Mouse (Mus musculus): ENCODE results near the gene Ccdc148. TPM values are rescaled to one million over a fixed set of nuclear protein-coding genes. Genes with fewer than 3 reads are reported as not detected.

Gene Ccdc148
- polyA plus RNA-seq, 1 experiment: 0.06 TPM

- no peak overlapping the region for H3ac ChIP-seq (ENCODE audit: control insufficient read depth, insufficient read length)
- TF ChIP-seq REST (IDR thresholded peaks at IDR 0.05; ENCODE audit: insufficient read depth, insufficient read length): no peak
- no peak for TF ChIP-seq POLR2AphosphoS2 (IDR thresholded peaks at IDR 0.05; ENCODE audit: insufficient read length, low read depth)
- TF ChIP-seq CEBPB (IDR thresholded peaks at IDR 0.05; ENCODE audit: insufficient read depth, poor library complexity, severe bottlenecking): no peak
- no peak for TF ChIP-seq TCF3 (IDR thresholded peaks at IDR 0.05; ENCODE audit: insufficient read length, low read depth)
- TF ChIP-seq POLR2A (IDR thresholded peaks at IDR 0.05; ENCODE audit: insufficient read length, low read depth): no peak
- TF ChIP-seq USF1 (IDR thresholded peaks at IDR 0.05; ENCODE audit: low read depth): no peak
- no peak for TF ChIP-seq MYOD1 (IDR thresholded peaks at IDR 0.05; ENCODE audit: control insufficient read depth in 1 of 3, insufficient read length in 2 of 3, low read depth in 2 of 3)
- TF ChIP-seq E2F4 (IDR thresholded peaks at IDR 0.05; ENCODE audit: insufficient read depth): no peak
- TF ChIP-seq MAX (IDR thresholded peaks at IDR 0.05; ENCODE audit: low read depth): no peak
- TF ChIP-seq TCF12 (IDR thresholded peaks at IDR 0.05; ENCODE audit: insufficient read depth, poor library complexity, severe bottlenecking): no peak
- no peak for TF ChIP-seq SRF (IDR thresholded peaks at IDR 0.05; ENCODE audit: control insufficient read depth, insufficient read length, low read depth)
- TF ChIP-seq MYOG (IDR thresholded peaks at IDR 0.05; ENCODE audit: control insufficient read depth in 1 of 3, insufficient read depth in 1 of 3, insufficient read length in 2 of 3, low read depth in 2 of 3): no peak
- H3K4me3 ChIP-seq: no peak overlapping the region
- no peak overlapping the region for H3K4me2 ChIP-seq (ENCODE audit: low read depth)
- peaks cover 3% of the 10 kb centered on the region for H3K27me3 ChIP-seq (ENCODE audit: control insufficient read depth, insufficient read depth, insufficient read length)
- no peaks in the 10 kb centered on the region for H3K36me3 ChIP-seq (ENCODE audit: control insufficient read depth, insufficient read depth)
- no peaks in the 10 kb centered on the region for H3K79me2 ChIP-seq (ENCODE audit: control insufficient read depth, insufficient read depth)
Observed at GRCm38 (mm10) chr2:58844499-58844898, 316.0 kb downstream of the Ccdc148 start.

- H3K4me2 ChIP-seq (ENCODE audit: low read depth): no peak overlapping the region
- peaks cover 3% of the 10 kb centered on the region for H3K27me3 ChIP-seq (ENCODE audit: control insufficient read depth, insufficient read depth, insufficient read length)
- TF ChIP-seq USF1 (IDR thresholded peaks at IDR 0.05; ENCODE audit: low read depth) (no peak), MYOG (IDR thresholded peaks at IDR 0.05; ENCODE audit: control insufficient read depth in 1 of 3, insufficient read depth in 1 of 3, insufficient read length in 2 of 3, low read depth in 2 of 3) (no peak), TCF3 (IDR thresholded peaks at IDR 0.05; ENCODE audit: insufficient read length, low read depth) (no peak), CEBPB (IDR thresholded peaks at IDR 0.05; ENCODE audit: insufficient read depth, poor library complexity, severe bottlenecking) (no peak), POLR2AphosphoS2 (IDR thresholded peaks at IDR 0.05; ENCODE audit: insufficient read length, low read depth) (no peak), POLR2A (IDR thresholded peaks at IDR 0.05; ENCODE audit: insufficient read length, low read depth) (no peak), MYOD1 (IDR thresholded peaks at IDR 0.05; ENCODE audit: control insufficient read depth in 1 of 3, insufficient read length in 2 of 3, low read depth in 2 of 3) (no peak), TCF12 (IDR thresholded peaks at IDR 0.05; ENCODE audit: insufficient read depth, poor library complexity, severe bottlenecking) (no peak), SRF (IDR thresholded peaks at IDR 0.05; ENCODE audit: control insufficient read depth, insufficient read length, low read depth) (no peak), E2F4 (IDR thresholded peaks at IDR 0.05; ENCODE audit: insufficient read depth) (no peak), REST (IDR thresholded peaks at IDR 0.05; ENCODE audit: insufficient read depth, insufficient read length) (no peak), MAX (IDR thresholded peaks at IDR 0.05; ENCODE audit: low read depth) (no peak)
- no peak overlapping the region for H3K4me3 ChIP-seq
- no peaks in the 10 kb centered on the region for H3K79me2 ChIP-seq (ENCODE audit: control insufficient read depth, insufficient read depth)
- H3ac ChIP-seq (ENCODE audit: control insufficient read depth, insufficient read length): no peak overlapping the region
- no peaks in the 10 kb centered on the region for H3K36me3 ChIP-seq (ENCODE audit: control insufficient read depth, insufficient read depth)
Observed at GRCm38 (mm10) chr2:58842443-58842842, 318.0 kb downstream of the Ccdc148 start.

- Histone ChIP-seq H3K79me2 (ENCODE audit: control insufficient read depth, insufficient read depth) (no peaks in the 10 kb centered on the region), H3K27me3 (ENCODE audit: control insufficient read depth, insufficient read depth, insufficient read length) (peaks cover 3% of the 10 kb centered on the region), H3ac (ENCODE audit: control insufficient read depth, insufficient read length) (no peak overlapping the region), H3K4me3 (no peak overlapping the region), H3K36me3 (ENCODE audit: control insufficient read depth, insufficient read depth) (no peaks in the 10 kb centered on the region), H3K4me2 (ENCODE audit: low read depth) (no peak overlapping the region)
- TF ChIP-seq CEBPB (IDR thresholded peaks at IDR 0.05; ENCODE audit: insufficient read depth, poor library complexity, severe bottlenecking) (no peak), REST (IDR thresholded peaks at IDR 0.05; ENCODE audit: insufficient read depth, insufficient read length) (no peak), MYOD1 (IDR thresholded peaks at IDR 0.05; ENCODE audit: control insufficient read depth in 1 of 3, insufficient read length in 2 of 3, low read depth in 2 of 3) (no peak), USF1 (IDR thresholded peaks at IDR 0.05; ENCODE audit: low read depth) (no peak), MYOG (IDR thresholded peaks at IDR 0.05; ENCODE audit: control insufficient read depth in 1 of 3, insufficient read depth in 1 of 3, insufficient read length in 2 of 3, low read depth in 2 of 3) (no peak)
Observed at GRCm38 (mm10) chr2:58841021-58841420, 319.5 kb downstream of the Ccdc148 start.

- H3K4me3 ChIP-seq: no peak overlapping the region
- H3K36me3 ChIP-seq (ENCODE audit: control insufficient read depth, insufficient read depth): no peaks in the 10 kb centered on the region
- no peak overlapping the region for H3K4me2 ChIP-seq (ENCODE audit: low read depth)
- no peaks in the 10 kb centered on the region for H3K79me2 ChIP-seq (ENCODE audit: control insufficient read depth, insufficient read depth)
- no peaks in the 10 kb centered on the region for H3K27me3 ChIP-seq (ENCODE audit: control insufficient read depth, insufficient read depth, insufficient read length)
- TF ChIP-seq TCF3 (IDR thresholded peaks at IDR 0.05; ENCODE audit: insufficient read length, low read depth): no peak
- no peak for TF ChIP-seq REST (IDR thresholded peaks at IDR 0.05; ENCODE audit: insufficient read depth, insufficient read length)
- no peak for TF ChIP-seq E2F4 (IDR thresholded peaks at IDR 0.05; ENCODE audit: insufficient read depth)
- TF ChIP-seq MAX (IDR thresholded peaks at IDR 0.05; ENCODE audit: low read depth): no peak
- TF ChIP-seq POLR2A (IDR thresholded peaks at IDR 0.05; ENCODE audit: insufficient read length, low read depth): no peak
- no peak for TF ChIP-seq MYOD1 (IDR thresholded peaks at IDR 0.05; ENCODE audit: control insufficient read depth in 1 of 3, insufficient read length in 2 of 3, low read depth in 2 of 3)
- TF ChIP-seq SRF (IDR thresholded peaks at IDR 0.05; ENCODE audit: control insufficient read depth, insufficient read length, low read depth): no peak
- TF ChIP-seq CEBPB (IDR thresholded peaks at IDR 0.05; ENCODE audit: insufficient read depth, poor library complexity, severe bottlenecking): no peak
- no peak for TF ChIP-seq MYOG (IDR thresholded peaks at IDR 0.05; ENCODE audit: control insufficient read depth in 1 of 3, insufficient read depth in 1 of 3, insufficient read length in 2 of 3, low read depth in 2 of 3)
- no peak for TF ChIP-seq USF1 (IDR thresholded peaks at IDR 0.05; ENCODE audit: low read depth)
- no peak for TF ChIP-seq POLR2AphosphoS2 (IDR thresholded peaks at IDR 0.05; ENCODE audit: insufficient read length, low read depth)
- no peak for TF ChIP-seq TCF12 (IDR thresholded peaks at IDR 0.05; ENCODE audit: insufficient read depth, poor library complexity, severe bottlenecking)
- H3ac ChIP-seq (ENCODE audit: control insufficient read depth, insufficient read length): no peak overlapping the region
Observed at GRCm38 (mm10) chr2:58832253-58832980, 328.1 kb downstream of the Ccdc148 start.

Measured in myocyte (in vitro differentiated cells).